Comparison of ENCODE assay signal across 22 mouse cellular contexts in the genomic region with DNA sequence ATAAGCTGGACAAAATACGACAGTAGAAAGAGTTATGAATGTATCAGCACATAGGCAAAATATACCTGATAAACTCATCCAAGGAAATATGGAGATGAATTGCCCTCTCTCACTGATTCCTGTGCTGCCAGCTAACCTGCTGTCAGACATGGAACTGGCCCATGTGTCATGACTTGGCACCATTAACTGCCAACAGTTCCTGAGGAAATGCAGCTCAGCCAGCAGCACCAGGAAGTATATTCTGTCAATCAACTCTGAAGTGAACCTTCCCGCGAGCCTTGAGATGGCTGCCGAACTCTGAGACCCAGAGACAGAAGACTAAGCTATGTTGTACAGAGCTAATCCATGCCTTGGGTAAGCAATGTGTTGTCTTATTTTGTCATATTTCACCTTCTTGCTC.
A peak's percentile ranks its signal among the peaks of the same experiment; 100 is the strongest.
DNase-seq lines count a peak whose midpoint lies in the region; ATAC-seq and TF ChIP-seq lines count a peak whose summit lies in the region.
"Had no signal": no experiment of that assay in that cellular context is flagged by ENCODE, and none has a peak within 500 bp of the region (broad histone marks: within the 10 kb centered on the region; RNA-seq: fewer than 3 reads in every experiment).

No protein-coding gene starts in this region.

- ATAC-seq in cerebellum, adult (ENCODE audit: insufficient number of reproducible peaks, low FRiP score, low TSS enrichment), result no peak
- ATAC-seq in heart, embryonic 12.5 days (ENCODE audit: insufficient number of reproducible peaks, low FRiP score), result no peak
- ATAC-seq in midbrain, postnatal 0 days (ENCODE audit: low FRiP score), result no peak
- ATAC-seq in midbrain, embryonic 15.5 days (replicated peaks), result no peak
- ATAC-seq: activated CD4-positive, CD25-positive, alpha-beta regulatory T cell, adult 4 months; forebrain, embryonic 16.5 days; intestine, postnatal 0 days; midbrain, embryonic 16.5 days; Patski had no signal

- H3K4me1 ChIP-seq in cerebellum, adult 2 months (ENCODE audit: control insufficient read depth, insufficient read depth, low read length), result no peaks in the 10 kb centered on the region
- H3K4me1 ChIP-seq in heart, embryonic 12.5 days (replicated peaks), result no peaks in the 10 kb centered on the region
- no peaks in the 10 kb centered on the region for H3K4me1 ChIP-seq in midbrain, postnatal 0 days (ENCODE audit: insufficient read depth, low read length)
- H3K4me1 ChIP-seq in midbrain, embryonic 15.5 days, result peaks cover 11% of the 10 kb centered on the region

- H3K36me3 ChIP-seq in heart, embryonic 12.5 days, result no peaks in the 10 kb centered on the region
- no peaks in the 10 kb centered on the region for H3K36me3 ChIP-seq in midbrain, postnatal 0 days (ENCODE audit: insufficient read depth, low read length)
- H3K36me3 ChIP-seq in midbrain, embryonic 15.5 days (replicated peaks), result no peaks in the 10 kb centered on the region
- H3K36me3 ChIP-seq: hindbrain, embryonic 13.5 days; limb, embryonic 10.5 days; neural tube, embryonic 12.5 days had no signal

- no peak overlapping the region for H3K4me3 ChIP-seq in cerebellum, adult 2 months (replicated peaks; ENCODE audit: insufficient read depth, low read depth, low read length)
- H3K4me3 ChIP-seq in heart, embryonic 12.5 days, result no peak overlapping the region
- H3K4me3 ChIP-seq in midbrain, postnatal 0 days (ENCODE audit: low read depth, low read length), result no peak overlapping the region
- H3K4me3 ChIP-seq in midbrain, embryonic 15.5 days, result no peak overlapping the region
- H3K4me3 ChIP-seq: erythroblast, embryonic 14.5 days; hindbrain, embryonic 13.5 days; limb, embryonic 10.5 days; megakaryocyte, embryonic 14.5 days; neural tube, embryonic 12.5 days had no signal

- TF ChIP-seq CTCF in cerebellum, adult 2 months (IDR thresholded peaks at IDR 0.05; ENCODE audit: borderline replicate concordance, insufficient read depth, low read depth, low read length), result no peak
- no peak for TF ChIP-seq CTCF in midbrain, postnatal 0 days (IDR thresholded peaks at IDR 0.05)

- no peak overlapping the region for H3K4me2 ChIP-seq in heart, embryonic 12.5 days
- no peak overlapping the region for H3K4me2 ChIP-seq in midbrain, postnatal 0 days (ENCODE audit: low read depth, low read length, poor library complexity, severe bottlenecking)
- no peak overlapping the region for H3K4me2 ChIP-seq in midbrain, embryonic 15.5 days
- H3K4me2 ChIP-seq: hindbrain, embryonic 13.5 days; liver, embryonic 11.5 days; lung, embryonic 14.5 days; neural tube, embryonic 12.5 days had no signal

- no peak for TF ChIP-seq POLR2A in cerebellum, adult 2 months (IDR thresholded peaks at IDR 0.05; ENCODE audit: borderline replicate concordance, insufficient read depth, low read length)

- no peak overlapping the region for H3K27ac ChIP-seq in cerebellum, adult 2 months (ENCODE audit: insufficient read depth, low read length)
- no peak overlapping the region for H3K27ac ChIP-seq in heart, embryonic 12.5 days (ENCODE audit: poor library complexity, severe bottlenecking)
- H3K27ac ChIP-seq in midbrain, postnatal 0 days (ENCODE audit: low read depth, low read length), result no peak overlapping the region
- H3K27ac ChIP-seq in midbrain, embryonic 15.5 days, result no peak overlapping the region
- H3K27ac ChIP-seq: hindbrain, embryonic 13.5 days; limb, embryonic 10.5 days; neural tube, embryonic 12.5 days had no signal

- no peaks in the 10 kb centered on the region for H3K27me3 ChIP-seq in cerebellum, adult 2 months (ENCODE audit: control insufficient read depth, insufficient read depth, low read length)
- H3K27me3 ChIP-seq in heart, embryonic 12.5 days (replicated peaks), result no peaks in the 10 kb centered on the region
- no peaks in the 10 kb centered on the region for H3K27me3 ChIP-seq in midbrain, postnatal 0 days (ENCODE audit: insufficient read depth, low read length)
- H3K27me3 ChIP-seq in midbrain, embryonic 15.5 days (replicated peaks), result no peaks in the 10 kb centered on the region
- H3K27me3 ChIP-seq: hindbrain, embryonic 13.5 days; megakaryocyte, embryonic 14.5 days; neural tube, embryonic 12.5 days; Patski had no signal

- H3K9me3 ChIP-seq in heart, embryonic 12.5 days (replicated peaks), result no peaks in the 10 kb centered on the region
- no peaks in the 10 kb centered on the region for H3K9me3 ChIP-seq in midbrain, postnatal 0 days (ENCODE audit: low read length)
- H3K9me3 ChIP-seq in midbrain, embryonic 15.5 days, result no peaks in the 10 kb centered on the region
- H3K9me3 ChIP-seq: limb, embryonic 10.5 days; megakaryocyte, embryonic 14.5 days; neural tube, embryonic 12.5 days had no signal

- no peak overlapping the region for H3K9ac ChIP-seq in heart, embryonic 12.5 days
- no peak overlapping the region for H3K9ac ChIP-seq in midbrain, postnatal 0 days (replicated peaks; ENCODE audit: low read length, poor library complexity, severe bottlenecking)
- H3K9ac ChIP-seq in midbrain, embryonic 15.5 days, result no peak overlapping the region
- H3K9ac ChIP-seq: hindbrain, embryonic 13.5 days; lung, embryonic 14.5 days; neural tube, embryonic 12.5 days had no signal

- peak; percentile 6 to 41 for DNase-seq in cerebellum, adult 2 months
- peak; percentile 89 for DNase-seq in heart, adult 11 months
- DNase-seq in midbrain, postnatal 0 days (ENCODE audit: low spot score), result peak; percentile 46
- peak; percentile 16 for DNase-seq in skeletal muscle tissue, adult 2 months (ENCODE audit: low read depth, low spot score)
- no peak for DNase-seq in Muller cell, postnatal 12 days (ENCODE audit: inconsistent ontology term)
- DNase-seq: gastrocnemius, postnatal 14 days; lung, embryonic 14.5 days; right cerebral cortex, postnatal 14 days had no signal

- 10% methylated on average over 4 of the region's 4 CpGs for WGBS in cerebellum, adult 2 months
- 72% methylated on average over 4 of the region's 4 CpGs for WGBS in heart, embryonic 12.5 days
- WGBS in midbrain, postnatal 0 days, result 85% methylated on average over 4 of the region's 4 CpGs
- WGBS in midbrain, embryonic 15.5 days, result 91% methylated on average over 4 of the region's 4 CpGs
